Mouse (Mus musculus) cerebellum, postnatal 14 days (tissue): ENCODE results near the gene Nubpl.

Experiments
- DNase-seq, 2 experiments: peaks; one replicate each; pipeline ENCODE4 v3.0.0; 2021; ENCODE audit warnings: mixed read lengths in 2 of 2

Nubpl gene

GRCm38 (mm10) chr12:52248531-52248930 is 151.0 kb downstream of the Nubpl start:
- no peak for DNase-seq

- no peak for DNase-seq
These were observed 156.6 kb downstream of the Nubpl start for GRCm38 (mm10) chr12:52254089-52254488.

GRCm38 (mm10) chr12:52268131-52268530 is 170.6 kb downstream of the Nubpl start:
- DNase-seq = no peak

- no peak for DNase-seq
These were observed 175.3 kb downstream of the Nubpl start for GRCm38 (mm10) chr12:52272828-52273227.

- no peak for DNase-seq
These were observed 178.8 kb downstream of the Nubpl start for GRCm38 (mm10) chr12:52276320-52276719.

- DNase-seq = no peak
These were observed 183.7 kb downstream of the Nubpl start for GRCm38 (mm10) chr12:52281232-52281631.

GRCm38 (mm10) chr12:52284471-52284870 is 186.9 kb downstream of the Nubpl start:
- DNase-seq = no peak

GRCm38 (mm10) chr12:52286802-52287201 is 189.3 kb downstream of the Nubpl start:
- DNase-seq = no peak

- no peak for DNase-seq
These were observed 191.0 kb downstream of the Nubpl start for GRCm38 (mm10) chr12:52288537-52288936.

GRCm38 (mm10) chr12:52288941-52289567 is 191.5 kb downstream of the Nubpl start:
- DNase-seq = no peak

- no peak for DNase-seq
These were observed 192.1 kb downstream of the Nubpl start for GRCm38 (mm10) chr12:52289594-52289993.

GRCm38 (mm10) chr12:52293931-52294330 is 196.4 kb downstream of the Nubpl start:
- DNase-seq = no peak

GRCm38 (mm10) chr12:52297988-52298387 is 200.5 kb downstream of the Nubpl start:
- DNase-seq = no peak

- DNase-seq = no peak
These were observed 201.1 kb downstream of the Nubpl start for GRCm38 (mm10) chr12:52298683-52299082.

- no peak for DNase-seq
These were observed 205.4 kb downstream of the Nubpl start for GRCm38 (mm10) chr12:52302961-52303360.

- DNase-seq = no peak
These were observed 208.8 kb downstream of the Nubpl start for GRCm38 (mm10) chr12:52306348-52306747.

GRCm38 (mm10) chr12:52307331-52307982 is 209.9 kb downstream of the Nubpl start:
- no peak for DNase-seq

- DNase-seq = no peak
These were observed 211.1 kb downstream of the Nubpl start for GRCm38 (mm10) chr12:52308628-52309027.

GRCm38 (mm10) chr12:52314818-52315217 is 217.3 kb downstream of the Nubpl start:
- no peak for DNase-seq

GRCm38 (mm10) chr12:52317635-52318034 is 220.1 kb downstream of the Nubpl start:
- DNase-seq = no peak

- DNase-seq = no peak
These were observed 220.9 kb downstream of the Nubpl start for GRCm38 (mm10) chr12:52318426-52318825.

GRCm38 (mm10) chr12:52319156-52319555 is 221.6 kb downstream of the Nubpl start:
- DNase-seq = no peak

- DNase-seq = no peak
These were observed 231.0 kb downstream of the Nubpl start for GRCm38 (mm10) chr12:52328488-52328887.

GRCm38 (mm10) chr12:52335142-52335765 is 237.7 kb downstream of the Nubpl start:
- DNase-seq = no peak
